11 mouse cellular contexts compared by ENCODE assay signal in genomic region chr1:180776494-180776893, GRCm38 (mm10). TPM values are rescaled to one million over a fixed set of nuclear protein-coding genes. Genes with fewer than 3 reads are reported as not detected.
A peak's percentile ranks its signal among the peaks of the same experiment; 100 is the strongest.
DNase-seq lines count a peak whose midpoint lies in the region; ATAC-seq and TF ChIP-seq lines count a peak whose summit lies in the region.
"Had no signal": no experiment of that assay in that cellular context is flagged by ENCODE, and none has a peak within 500 bp of the region (broad histone marks: within the 10 kb centered on the region; RNA-seq: fewer than 3 reads in every experiment).

No protein-coding gene starts in this region.

- H3K27me3 ChIP-seq in kidney, embryonic 14.5 days (ENCODE audit: control insufficient read depth, insufficient read depth, low read length) = no peaks in the 10 kb centered on the region
- H3K27me3 ChIP-seq in stomach, embryonic 14.5 days (ENCODE audit: control insufficient read depth, insufficient read depth, low read length) = no peaks in the 10 kb centered on the region
- H3K27me3 ChIP-seq in stomach, postnatal 0 days (ENCODE audit: control insufficient read depth, insufficient read depth, low read length) = no peaks in the 10 kb centered on the region

- H3K9me3 ChIP-seq in kidney, embryonic 14.5 days (ENCODE audit: control insufficient read depth, low read length) = no peaks in the 10 kb centered on the region
- H3K9me3 ChIP-seq in stomach, embryonic 14.5 days (ENCODE audit: control insufficient read depth, low read depth, low read length) = no peaks in the 10 kb centered on the region
- no peaks in the 10 kb centered on the region for H3K9me3 ChIP-seq in stomach, postnatal 0 days (ENCODE audit: control insufficient read depth, low read length)

- no peak for TF ChIP-seq CTCF in stomach, postnatal 0 days (IDR thresholded peaks at IDR 0.05; ENCODE audit: low read depth)
- TF ChIP-seq CTCF in olfactory bulb, adult 2 months (IDR thresholded peaks at IDR 0.05; ENCODE audit: insufficient read depth, low read depth, low read length) = no peak

- H3K9ac ChIP-seq in kidney, embryonic 14.5 days (ENCODE audit: low read depth, low read length) = no peak overlapping the region
- H3K9ac ChIP-seq in stomach, embryonic 14.5 days (replicated peaks; ENCODE audit: low read depth, low read length) = no peak overlapping the region
- H3K9ac ChIP-seq in stomach, postnatal 0 days (ENCODE audit: low read length) = no peak overlapping the region

- 77% methylated on average over 6 of the region's 6 CpGs for WGBS in kidney, embryonic 14.5 days
- WGBS in stomach, embryonic 14.5 days = 84% methylated on average over 6 of the region's 6 CpGs
- 72% methylated on average over 6 of the region's 6 CpGs for WGBS in stomach, postnatal 0 days
- WGBS in olfactory bulb, adult 2 months = 80% methylated on average over 6 of the region's 6 CpGs

- no peak for ATAC-seq in kidney, embryonic 14.5 days (ENCODE audit: low FRiP score, low TSS enrichment)
- no peak for ATAC-seq in stomach, embryonic 14.5 days (ENCODE audit: insufficient number of reproducible peaks, insufficient read depth, low FRiP score, low read depth)
- no peak for ATAC-seq in stomach, postnatal 0 days (ENCODE audit: low FRiP score, low TSS enrichment)

- H3K36me3 ChIP-seq in kidney, embryonic 14.5 days (ENCODE audit: control insufficient read depth, insufficient read depth, low read length) = no peaks in the 10 kb centered on the region
- no peaks in the 10 kb centered on the region for H3K36me3 ChIP-seq in stomach, embryonic 14.5 days (ENCODE audit: control insufficient read depth, insufficient read depth, low read length)
- no peaks in the 10 kb centered on the region for H3K36me3 ChIP-seq in stomach, postnatal 0 days (ENCODE audit: control insufficient read depth, insufficient read depth, low read length)

- TF ChIP-seq EP300 in stomach, postnatal 0 days (optimal IDR thresholded peaks at IDR 0.05) = no peak

- peak; percentile 58 to 65 for DNase-seq in cerebellum, postnatal 14 days
- DNase-seq in cerebellum, postnatal 36 days = no peak
- DNase-seq in kidney, adult 8-10 months = no peak
- DNase-seq in stomach, postnatal 0 days (ENCODE audit: low spot score) = no peak
- DNase-seq in embryo, embryonic 10 days (ENCODE audit: low spot score) = no peak
- DNase-seq: B cell, adult 2 months; gastrocnemius, postnatal 14 days; kidney, adult 11 months had no signal

- no peak overlapping the region for H3K4me3 ChIP-seq in kidney, embryonic 14.5 days (ENCODE audit: low read length)
- H3K4me3 ChIP-seq in stomach, embryonic 14.5 days (ENCODE audit: low read depth, low read length) = no peak overlapping the region
- no peak overlapping the region for H3K4me3 ChIP-seq in stomach, postnatal 0 days (ENCODE audit: low read depth, low read length)
- H3K4me3 ChIP-seq in olfactory bulb, adult 2 months (ENCODE audit: insufficient read depth, low read depth, low read length) = no peak overlapping the region

- peak overlapping the region; percentile 20; the same call in 1 of the 2 replicates for H3K27ac ChIP-seq in kidney, embryonic 14.5 days (ENCODE audit: low read depth, low read length)
- peak overlapping the region; percentile 11; the same call in 1 of the 2 replicates for H3K27ac ChIP-seq in stomach, embryonic 14.5 days (ENCODE audit: low read length)
- H3K27ac ChIP-seq in stomach, postnatal 0 days (replicated peaks) = no peak overlapping the region
- peak overlapping the region; percentile 67 for H3K27ac ChIP-seq in olfactory bulb, adult 2 months (ENCODE audit: insufficient read depth, low read depth, low read length)

- no peak overlapping the region for H3K4me2 ChIP-seq in kidney, embryonic 14.5 days (replicated peaks; ENCODE audit: low read depth, low read length)
- no peak overlapping the region for H3K4me2 ChIP-seq in stomach, embryonic 14.5 days (replicated peaks; ENCODE audit: low read depth, low read length)
- no peak overlapping the region for H3K4me2 ChIP-seq in stomach, postnatal 0 days (replicated peaks; ENCODE audit: low read depth)

- TF ChIP-seq POLR2A in olfactory bulb, adult 2 months (IDR thresholded peaks at IDR 0.05; ENCODE audit: insufficient read depth, low read depth, low read length) = no peak

- peaks cover 14% of the 10 kb centered on the region for H3K4me1 ChIP-seq in kidney, embryonic 14.5 days (ENCODE audit: control insufficient read depth, insufficient read depth, low read length)
- peaks cover 7% of the 10 kb centered on the region; the same call in 1 of the 2 replicates for H3K4me1 ChIP-seq in stomach, embryonic 14.5 days (ENCODE audit: control insufficient read depth, insufficient read depth, low read length)
- no peaks in the 10 kb centered on the region for H3K4me1 ChIP-seq in stomach, postnatal 0 days (replicated peaks; ENCODE audit: control insufficient read depth, insufficient read depth)
- H3K4me1 ChIP-seq in olfactory bulb, adult 2 months (ENCODE audit: control insufficient read depth, insufficient read depth, low read length) = peaks cover 24% of the 10 kb centered on the region

RNA-seq across cellular contexts. Expression of gene H3f3a, which starts 37.2 kb away (rescaled TPM):
- polyA plus RNA-seq in kidney, embryonic 14.5 days (2014; fragmentation: Nextera tagmentation; extraction: Ambion mirVana) = 2,845 and 3,531 TPM in 2 replicates
- 2,483 and 2,506 TPM in 2 replicates for polyA plus RNA-seq in stomach, embryonic 14.5 days (2014; fragmentation: Nextera tagmentation; extraction: Ambion mirVana)
- 1,633 and 1,693 TPM in 2 replicates for polyA plus RNA-seq in stomach, postnatal 0 days (2015; fragmentation: Nextera tagmentation; extraction: Ambion mirVana)
- 812 TPM in 1 of 2 replicates, not detected in the other for polyA plus RNA-seq in olfactory bulb, adult 2 months (2012; ENCODE audit: insufficient read depth, insufficient read length, low replicate concordance, missing spikeins)

RNA-seq across cellular contexts. Expression of gene Acbd3, which starts 50.7 kb away (rescaled TPM):
- 18.8 and 28.0 TPM in 2 replicates for polyA plus RNA-seq in kidney, embryonic 14.5 days (2014; fragmentation: Nextera tagmentation; extraction: Ambion mirVana)
- 29.4 and 29.6 TPM in 2 replicates for polyA plus RNA-seq in stomach, embryonic 14.5 days (2014; fragmentation: Nextera tagmentation; extraction: Ambion mirVana)
- polyA plus RNA-seq in stomach, postnatal 0 days (2015; fragmentation: Nextera tagmentation; extraction: Ambion mirVana) = 16.6 and 16.7 TPM in 2 replicates
- polyA plus RNA-seq in olfactory bulb, adult 2 months (2012; ENCODE audit: insufficient read depth, insufficient read length, low replicate concordance, missing spikeins) = not detected in 2 replicates

Comparison
In these comparisons a context has a peak if more than half of its experiments do, and no peak if none do; other contexts are left out.
1. DNase-seq: peak in cerebellum, postnatal 14 days (2 of 2); none in cerebellum, postnatal 36 days (0 of 2), kidney, adult 8-10 months (0 of 2), stomach, postnatal 0 days (single experiment) and embryo, embryonic 10 days (single experiment).